Mouse (Mus musculus) urinary bladder, postnatal 36 days (tissue): Measurements from ENCODE around the gene Olfr1441.

Source experiments
- DNase-seq, 2 experiments: peaks; one replicate each; pipeline ENCODE4 v3.0.0; 2022; ENCODE audit warnings: low spot score in 2 of 2, mixed read lengths in 1 of 2

The Olfr1441 gene

GRCm38 (mm10) chr19:12417361-12417760 is at the start of gene Olfr1441:
Gene Olfr1441 (plus strand): TSS chr19:12417433.
- no peak for DNase-seq

- DNase-seq: no peak
Measured at GRCm38 (mm10) chr19:12373004-12373403, 44.2 kb upstream of the Olfr1441 start.

GRCm38 (mm10) chr19:12374465-12375025 is 42.7 kb upstream of the Olfr1441 start:
- DNase-seq: no peak

GRCm38 (mm10) chr19:12386979-12387378 is 30.3 kb upstream of the Olfr1441 start, which contains the start of gene Olfr1440:
Gene Olfr1440 (plus strand): TSS chr19:12387279.
- DNase-seq: no peak

- no peak for DNase-seq
Measured at GRCm38 (mm10) chr19:12413737-12414136, 3.5 kb upstream of the Olfr1441 start.

- DNase-seq: no peak
Measured at GRCm38 (mm10) chr19:12418312-12418711, 1.1 kb downstream of the Olfr1441 start.

GRCm38 (mm10) chr19:12420555-12420954 is 3.3 kb downstream of the Olfr1441 start:
- no peak for DNase-seq

GRCm38 (mm10) chr19:12421680-12422079 is 4.4 kb downstream of the Olfr1441 start:
- no peak for DNase-seq

- no peak for DNase-seq
Measured at GRCm38 (mm10) chr19:12427101-12427500, 9.9 kb downstream of the Olfr1441 start.

GRCm38 (mm10) chr19:12427605-12428004 is 10.4 kb downstream of the Olfr1441 start, which contains the start of gene Pfpl:
Gene Pfpl (plus strand): TSS chr19:12427905.
- DNase-seq: no peak

- peak; percentile 20 to 36 for DNase-seq
Measured at GRCm38 (mm10) chr19:12433033-12433432, 15.8 kb downstream of the Olfr1441 start.

- no peak for DNase-seq
Measured at GRCm38 (mm10) chr19:12435011-12435416, 17.8 kb downstream of the Olfr1441 start.

GRCm38 (mm10) chr19:12435750-12436524 is 18.7 kb downstream of the Olfr1441 start:
- no peak for DNase-seq

- DNase-seq: no peak
Measured at GRCm38 (mm10) chr19:12439581-12439980, 22.3 kb downstream of the Olfr1441 start.

- no peak for DNase-seq
Measured at GRCm38 (mm10) chr19:12440103-12440725, 23.0 kb downstream of the Olfr1441 start.

GRCm38 (mm10) chr19:12442560-12442959 is 25.3 kb downstream of the Olfr1441 start:
- DNase-seq: no peak

- DNase-seq: no peak
Measured at GRCm38 (mm10) chr19:12445014-12445413, 27.8 kb downstream of the Olfr1441 start.

- no peak for DNase-seq
Measured at GRCm38 (mm10) chr19:12457401-12458066, 40.3 kb downstream of the Olfr1441 start.

- DNase-seq: no peak
Measured at GRCm38 (mm10) chr19:12459516-12459915, 42.3 kb downstream of the Olfr1441 start.

GRCm38 (mm10) chr19:12460282-12461249 is 43.3 kb downstream of the Olfr1441 start, which contains the start of gene Mpeg1:
Gene Mpeg1 (plus strand): TSS chr19:12460779.
- DNase-seq: no peak
